Mouse (Mus musculus) cortical plate, adult 2 months (tissue): ENCODE results near the gene Notum. TPM values are rescaled to one million over a fixed set of nuclear protein-coding genes. Genes with fewer than 3 reads are reported as not detected.

Experiments
- H3K27ac ChIP-seq: fragments of 200-500 bp; 2 replicates; pipeline ENCODE4 v1.5.1; 2012; ENCODE audit warnings: low read length, control low read depth, inconsistent platforms; ENCODE audit not compliant: insufficient read depth
- H3K4me1 ChIP-seq: fragments of 200-500 bp; 2 replicates; pipeline ENCODE4 v1.6.1; 2011; ENCODE audit warnings: low read length; ENCODE audit not compliant: control insufficient read depth, insufficient read depth
- H3K4me3 ChIP-seq: fragments of 200-500 bp; 2 replicates; pipeline ENCODE4 v1.5.1; 2011; ENCODE audit warnings: mild to moderate bottlenecking, low read length, control low read depth; ENCODE audit not compliant: insufficient read depth
- CTCF ChIP-seq: fragments of 200-500 bp; IDR thresholded peaks from 2 replicates; pipeline ENCODE4 v1.5.1; 2011; ENCODE audit warnings: mild to moderate bottlenecking, control low read depth, low read length; ENCODE audit not compliant: insufficient read depth; ENCODE audit errors: extremely low read depth
- POLR2A ChIP-seq: fragments of 200-500 bp; IDR thresholded peaks from 2 replicates; pipeline ENCODE4 v1.6.1; 2011; ENCODE audit warnings: mild to moderate bottlenecking, low read length, control low read depth; ENCODE audit not compliant: insufficient read depth; ENCODE audit errors: extremely low read depth
- polyA plus RNA-seq: library from polyadenylated mRNA; depleted of rRNA; stranded (reverse); fragments of >200 nt; gene quantifications from 2 replicates; pipeline ENCODE4 v1.2.3, GENCODE M21; 2012

Notum gene
- polyA plus RNA-seq, 1 experiment, result 6.8 TPM

GRCm38 (mm10) chr11:120622805-120623204 lies 38.2 kb downstream of the Notum start:
- H3K4me1 ChIP-seq, result peaks cover 3% of the 10 kb centered on the region
- H3K27ac ChIP-seq, result no peak overlapping the region
- no peak for TF ChIP-seq CTCF
- no peak for TF ChIP-seq POLR2A
- H3K4me3 ChIP-seq, result no peak overlapping the region

- TF ChIP-seq CTCF, result no peak
- no peak for TF ChIP-seq POLR2A
- Histone ChIP-seq H3K27ac (no peak overlapping the region), H3K4me3 (no peak overlapping the region), H3K4me1 (peaks cover 6% of the 10 kb centered on the region)
These were observed 40.8 kb downstream of the Notum start for GRCm38 (mm10) chr11:120620195-120620594.

- TF ChIP-seq POLR2A (no peak), CTCF (no peak)
- H3K4me1 ChIP-seq, result peaks cover 5% of the 10 kb centered on the region
- H3K27ac ChIP-seq, result no peak overlapping the region
- no peak overlapping the region for H3K4me3 ChIP-seq
These were observed 42.1 kb downstream of the Notum start for GRCm38 (mm10) chr11:120618619-120619535.

GRCm38 (mm10) chr11:120617519-120618112 lies 43.4 kb downstream of the Notum start, which contains the start of gene Pcyt2:
Gene Pcyt2 (minus strand): TSS chr11:120617936.
- TF ChIP-seq POLR2A (peak; percentile 87), CTCF (no peak)
- H3K4me1 ChIP-seq, result peaks cover 5% of the 10 kb centered on the region
- H3K4me3 ChIP-seq, result peak within 1 kb of the TSS; percentile 96
- peak within 1 kb of the TSS; percentile 92 for H3K27ac ChIP-seq

- peak overlapping the region; percentile 96 for H3K4me3 ChIP-seq
- H3K4me1 ChIP-seq, result peaks cover 5% of the 10 kb centered on the region
- TF ChIP-seq POLR2A (no peak), CTCF (no peak)
- H3K27ac ChIP-seq, result no peak overlapping the region; the same call in none of the 2 replicates
These were observed 44.2 kb downstream of the Notum start for GRCm38 (mm10) chr11:120616617-120617294.

GRCm38 (mm10) chr11:120615606-120616203 lies 45.3 kb downstream of the Notum start:
- H3K27ac ChIP-seq, result peak overlapping the region; percentile 10; the same call in 1 of the 2 replicates
- H3K4me3 ChIP-seq, result 0 out of 2 replicates have a peak overlapping the region, but pooled peaks have one; percentile 8
- H3K4me1 ChIP-seq, result peaks cover 5% of the 10 kb centered on the region
- TF ChIP-seq CTCF (no peak), POLR2A (no peak)

GRCm38 (mm10) chr11:120615167-120615566 lies 45.8 kb downstream of the Notum start:
- Histone ChIP-seq H3K4me3 (no peak overlapping the region), H3K4me1 (peaks cover 5% of the 10 kb centered on the region), H3K27ac (no peak overlapping the region)
- TF ChIP-seq POLR2A, result peak; percentile 12; the same call in 1 of the 2 replicates
- no peak for TF ChIP-seq CTCF

GRCm38 (mm10) chr11:120613976-120614375 lies 47.0 kb downstream of the Notum start:
- H3K4me1 ChIP-seq, result peaks cover 7% of the 10 kb centered on the region
- TF ChIP-seq CTCF, result no peak
- TF ChIP-seq POLR2A, result no peak
- no peak overlapping the region for H3K27ac ChIP-seq
- H3K4me3 ChIP-seq, result no peak overlapping the region

GRCm38 (mm10) chr11:120613481-120613972 lies 47.4 kb downstream of the Notum start:
- no peak overlapping the region for H3K27ac ChIP-seq
- H3K4me1 ChIP-seq, result peaks cover 7% of the 10 kb centered on the region
- no peak overlapping the region for H3K4me3 ChIP-seq
- no peak for TF ChIP-seq POLR2A
- no peak for TF ChIP-seq CTCF
